Mouse (Mus musculus) layer of hippocampus, postnatal 14 days (tissue): ENCODE data around the gene Uhrf2. TPM values are rescaled to one million over a fixed set of nuclear protein-coding genes. Genes with fewer than 3 reads are reported as not detected.

Source experiments
- DNase-seq, 2 experiments: peaks; one replicate each; pipeline ENCODE4 v3.0.0; 2021 to 2022; ENCODE audit warnings: low spot score in 2 of 2, mixed read lengths in 1 of 2
- total RNA-seq, 2 experiments: library from RNA; stranded (reverse); gene quantifications; 2 replicates each; pipeline ENCODE4 v1.2.3; 2021

The Uhrf2 gene
- total RNA-seq, 2 experiments from 2014 or later, result 50.8 to 55.8 TPM

DNA sequence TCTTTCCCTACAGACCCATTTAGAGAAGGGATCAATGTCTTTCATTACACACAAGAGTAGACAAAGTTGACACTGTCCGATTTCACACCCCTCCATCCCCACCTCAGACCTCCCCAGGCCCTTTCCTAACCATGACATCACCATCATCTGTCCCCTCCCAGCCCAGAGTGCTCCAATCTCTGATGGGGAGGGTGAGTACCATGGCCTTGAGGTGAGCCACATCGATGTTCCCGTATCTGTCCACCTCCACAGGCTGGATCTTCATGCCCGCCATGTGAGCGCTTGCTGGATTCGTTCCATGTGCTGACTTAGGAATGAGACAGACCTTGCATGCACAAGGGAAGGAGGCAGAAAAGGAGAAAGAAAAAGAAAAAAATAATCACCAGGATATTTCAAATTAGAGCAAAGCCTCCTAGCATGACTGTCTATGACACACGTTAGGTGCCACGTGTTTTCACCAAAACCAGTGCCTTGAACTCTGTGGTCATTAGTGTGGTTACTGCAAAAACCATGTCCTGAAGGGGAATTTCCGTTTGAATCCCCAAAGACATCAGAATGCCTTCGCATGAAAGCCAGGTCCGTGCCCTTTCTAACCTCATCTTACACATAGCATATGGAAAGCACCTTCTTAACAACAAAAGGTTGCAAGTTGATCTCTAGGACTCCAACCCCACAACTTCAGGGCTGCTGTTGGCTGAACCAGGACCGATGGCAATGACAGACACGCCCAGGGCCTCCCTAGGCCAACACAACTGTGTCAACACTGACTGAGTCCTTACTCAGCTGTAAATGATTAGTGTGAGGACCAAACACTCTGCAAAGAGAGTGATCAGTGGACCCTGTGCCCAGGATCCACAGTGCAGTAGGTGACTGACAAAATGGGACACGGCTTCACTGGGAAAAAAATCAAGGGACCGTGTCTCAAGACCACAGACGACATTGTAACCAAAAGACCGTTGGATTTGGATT lies 88.3 kb downstream of the Uhrf2 start:
- no peak for DNase-seq

DNA sequence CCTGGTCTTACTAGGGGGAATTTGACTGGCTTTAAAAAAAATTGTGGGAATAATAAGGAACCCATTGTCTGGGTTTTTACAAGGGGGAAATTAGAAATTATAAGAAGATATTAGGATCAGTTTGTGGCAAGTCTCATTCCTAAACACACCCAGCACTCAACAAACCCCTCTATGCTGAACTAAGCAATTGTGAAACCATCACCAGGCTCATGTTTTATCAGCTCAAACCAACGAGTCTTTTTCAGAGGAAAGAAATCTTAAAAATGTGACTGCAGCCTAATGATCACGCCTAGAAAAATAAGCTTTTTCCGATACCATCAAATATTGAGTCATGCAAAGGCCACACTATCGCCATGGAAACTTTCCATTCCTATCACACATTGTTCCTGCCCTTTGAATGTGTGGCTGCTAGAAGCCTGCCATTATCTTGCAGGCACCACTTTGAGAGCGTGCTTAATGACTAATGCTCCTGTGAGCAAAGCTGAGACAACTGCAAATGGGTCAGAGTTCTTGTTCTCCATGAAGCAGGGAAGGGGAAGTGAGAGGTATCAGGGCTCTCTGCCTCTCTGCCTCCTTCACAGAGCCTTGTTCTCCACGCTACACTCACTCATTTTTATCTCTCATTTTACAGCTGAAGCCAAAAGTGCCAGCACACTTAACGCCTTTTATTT lies 94.8 kb downstream of the Uhrf2 start:
- no peak for DNase-seq

DNA sequence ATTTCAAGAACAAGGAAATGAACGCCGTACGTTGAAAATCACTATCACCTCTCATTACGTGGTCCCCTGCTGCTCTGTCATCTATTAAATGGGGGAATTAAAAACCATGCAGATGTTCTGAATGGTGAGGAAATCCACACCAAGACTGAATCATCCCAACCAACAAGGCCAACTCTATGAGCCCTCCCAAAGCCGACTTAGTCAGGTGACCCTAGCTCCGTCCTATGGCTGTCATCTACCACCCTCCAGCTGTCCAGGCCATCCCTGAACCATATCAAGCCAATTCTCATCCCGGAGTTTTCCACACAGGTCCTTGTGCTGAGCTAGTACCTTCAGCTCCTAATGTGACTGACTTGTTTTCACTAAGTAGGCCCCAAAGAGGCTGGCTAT lies 95.4 kb downstream of the Uhrf2 start:
- no peak for DNase-seq

- peak in 1 of 2 experiments; percentile 70 for DNase-seq
Observed at GRCm38 (mm10) chr19:30128177-30128576, 97.9 kb downstream of the Uhrf2 start.

DNA sequence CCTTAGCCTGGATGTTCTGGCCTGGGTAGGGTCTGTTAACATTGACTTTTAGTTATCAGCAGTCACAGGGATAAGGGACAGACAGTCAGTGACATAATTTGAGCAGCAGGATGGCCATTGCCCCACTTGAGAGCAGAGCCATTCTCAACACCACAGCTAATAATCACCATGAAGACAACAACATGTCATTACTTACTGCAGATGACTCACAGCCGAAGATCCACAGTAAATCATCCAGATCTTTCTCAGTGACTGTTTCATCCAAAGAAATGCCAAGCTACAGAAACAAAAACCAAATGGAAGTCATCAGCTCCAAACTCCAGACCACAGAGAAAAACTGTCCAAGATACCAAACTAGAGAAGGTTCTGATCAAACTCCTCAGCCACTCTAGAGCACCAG lies 106.0 kb downstream of the Uhrf2 start:
- DNase-seq, result no peak

Other genes with a start within 250 kb of the Uhrf2 start
- gene 9930021J03Rik, start 224.5 kb upstream of the Uhrf2 start, total RNA-seq, result 10 to 100 TPM; 25.0 to 27.3 TPM
- gene Ranbp6, start 217.5 kb upstream of the Uhrf2 start, total RNA-seq, result 10 to 100 TPM; 30.0 to 32.1 TPM
- 10 to 100 TPM; 10.9 to 11.2 TPM for gene Il33, start 105.4 kb upstream of the Uhrf2 start, total RNA-seq
- gene Trpd52l3, start 26.7 kb upstream of the Uhrf2 start, total RNA-seq, result not detected
- gene Gldc, start 144.9 kb downstream of the Uhrf2 start, total RNA-seq, result 10 to 100 TPM; 24.2 to 25.9 TPM
- gene Mbl2, start 202.4 kb downstream of the Uhrf2 start, total RNA-seq, result not detected